Mouse (Mus musculus) cerebellum, adult 8-10 months (tissue): ENCODE results near the gene Aldh1b1.

Source experiments
- DNase-seq: peaks from one replicate; pipeline ENCODE4 v3.0.0; 2022

Gene Aldh1b1

DNA sequence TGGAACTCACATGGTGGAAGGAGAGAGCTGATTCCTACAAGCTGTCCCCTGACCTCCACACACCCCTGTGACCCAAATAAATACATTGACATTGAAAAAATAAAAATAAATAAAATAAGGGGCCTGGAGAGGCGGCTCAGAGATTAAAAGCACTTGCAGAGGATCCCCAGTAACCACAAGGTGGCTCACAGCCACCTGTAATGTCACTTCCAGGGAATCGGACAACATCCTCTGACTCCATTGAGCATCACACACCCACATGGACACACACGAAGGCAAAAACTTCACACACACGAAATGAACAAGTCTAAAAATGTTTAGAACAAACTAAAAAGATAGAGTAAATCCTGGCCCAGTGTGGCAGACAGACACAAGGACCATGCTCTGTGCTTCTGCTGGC is 12.1 kb upstream of the Aldh1b1 start:
- no peak for DNase-seq

DNA sequence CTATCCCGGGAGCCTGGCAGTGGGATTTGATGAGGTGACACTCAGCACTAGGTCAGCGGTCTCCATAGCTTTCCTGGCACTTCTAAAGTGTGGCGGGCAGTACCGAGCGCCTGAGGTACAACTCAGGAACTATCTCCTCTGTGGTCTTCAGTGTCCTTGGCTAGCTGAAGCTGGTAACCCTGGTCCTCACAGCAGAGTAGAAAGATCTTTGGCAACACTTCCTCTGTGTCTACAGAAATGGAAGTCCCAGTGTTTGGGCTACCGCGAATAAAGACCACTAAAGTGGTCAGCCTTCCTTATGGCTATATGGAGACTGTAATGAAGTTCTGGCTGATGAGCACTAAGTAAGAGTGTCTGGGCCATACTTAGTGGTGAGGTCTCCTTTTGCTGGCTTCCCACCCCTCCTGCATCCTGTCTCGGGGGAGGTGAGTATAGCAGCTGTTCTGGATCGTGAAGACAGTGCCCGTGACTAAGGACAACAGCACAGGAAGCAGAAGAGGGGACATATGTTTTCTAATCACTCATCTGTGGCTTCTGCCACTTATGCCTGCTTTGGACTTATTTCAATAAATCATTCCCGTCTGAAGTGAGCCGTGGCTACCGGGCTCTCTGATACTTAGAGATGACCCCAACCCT is 10.3 kb upstream of the Aldh1b1 start:
- no peak for DNase-seq

DNA sequence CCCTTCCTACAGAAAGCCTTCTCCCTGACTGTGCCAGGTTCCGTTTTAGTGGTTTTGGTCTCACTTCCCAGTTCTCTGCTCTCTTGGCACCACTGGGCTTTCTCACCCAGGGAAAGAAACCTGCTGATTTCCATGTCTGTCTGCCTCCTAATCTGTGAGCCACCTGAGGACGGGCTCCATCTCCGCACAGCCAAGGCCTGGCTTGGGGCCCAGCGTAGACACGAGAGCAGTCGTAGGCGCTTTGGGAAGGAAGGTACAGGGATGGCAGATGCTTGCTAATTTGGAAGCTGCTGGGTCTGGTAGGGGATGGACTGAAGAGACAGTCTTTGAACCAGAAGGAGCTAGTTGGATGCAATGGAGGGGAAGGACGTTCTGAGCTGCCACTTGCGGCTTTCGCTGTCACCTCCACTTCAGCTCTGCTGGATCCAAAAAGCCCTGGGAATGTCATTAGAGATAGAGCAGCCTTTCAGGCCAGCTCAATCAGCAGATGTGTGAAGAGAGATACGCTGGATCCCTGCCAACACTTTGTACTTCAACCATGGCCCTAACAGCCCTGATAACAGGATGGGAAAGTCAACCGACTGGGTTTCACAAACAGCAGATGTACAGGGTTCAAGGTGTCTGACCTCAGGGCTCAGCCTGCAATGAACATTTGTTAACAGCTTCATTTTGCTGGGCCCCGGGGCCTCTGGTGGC is 9.4 kb upstream of the Aldh1b1 start:
- peak; percentile 57 for DNase-seq

DNA sequence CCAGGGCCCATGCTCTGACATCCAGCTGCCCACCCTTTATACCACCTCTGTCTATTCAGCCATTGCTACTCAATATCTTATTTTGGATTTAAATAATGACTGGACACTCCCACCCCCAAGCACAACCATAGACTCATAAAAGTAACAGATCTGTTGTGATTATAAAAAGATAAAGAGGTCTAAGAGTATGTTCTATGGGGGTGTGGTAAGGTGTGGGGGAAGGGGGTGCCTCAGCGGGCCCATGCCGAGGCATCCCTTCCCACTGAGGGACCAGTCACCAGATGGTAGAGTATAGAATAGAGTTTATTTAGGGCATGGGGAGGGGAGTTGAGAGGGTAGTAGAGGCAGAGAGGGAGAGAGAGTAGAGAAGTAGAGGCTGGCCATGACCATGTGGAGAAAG is 8.8 kb upstream of the Aldh1b1 start:
- no peak for DNase-seq

DNA sequence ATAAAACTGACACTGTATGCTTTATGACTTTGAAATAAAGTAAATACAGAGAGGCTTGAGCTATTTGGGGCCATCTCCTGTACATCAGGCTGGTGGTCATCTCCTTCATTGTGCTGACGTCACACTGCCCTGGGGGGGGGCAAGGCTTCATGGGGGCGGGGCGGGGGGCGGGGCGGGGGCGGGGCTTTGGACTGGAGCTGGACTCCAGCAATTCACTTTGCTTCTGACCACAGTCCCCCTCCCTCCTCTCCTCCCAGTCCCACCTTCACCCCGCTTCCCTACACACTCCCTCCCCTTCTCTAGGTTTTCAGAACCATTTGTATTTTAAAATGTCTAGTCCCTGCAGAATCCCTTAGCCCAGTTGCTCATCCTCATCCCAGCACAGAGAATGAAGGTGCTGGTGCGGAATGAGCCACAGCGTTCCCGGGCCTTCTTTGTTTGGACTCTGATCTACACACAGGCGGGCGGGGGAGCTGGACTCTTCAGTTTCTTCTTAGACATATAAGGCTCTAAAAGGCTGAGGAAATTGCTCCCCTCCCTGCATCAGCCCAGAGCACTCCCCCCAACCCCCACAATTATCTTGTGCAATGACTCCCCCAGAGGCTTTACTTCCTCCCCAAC is 3.5 kb upstream of the Aldh1b1 start:
- no peak for DNase-seq

DNA sequence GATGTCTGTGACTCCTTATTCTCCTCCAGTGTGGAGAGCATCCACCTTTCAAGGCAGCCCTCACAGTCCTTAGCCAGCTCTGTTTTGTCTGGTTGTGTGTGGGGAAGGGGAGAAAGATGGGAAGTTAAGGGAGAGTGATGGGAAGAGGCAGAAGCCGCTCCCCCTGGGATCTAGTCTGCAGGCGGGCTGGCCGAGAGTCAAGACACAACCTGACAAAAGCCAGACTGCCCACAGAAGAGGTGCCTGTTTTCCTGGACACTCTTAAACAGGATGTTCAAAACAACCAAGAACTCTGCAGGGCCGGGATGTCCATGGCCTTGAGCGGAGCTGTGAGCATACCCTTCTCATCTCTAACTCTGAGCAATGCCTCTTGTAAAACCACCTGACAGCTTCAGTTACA is 2.1 kb upstream of the Aldh1b1 start:
- no peak for DNase-seq

DNA sequence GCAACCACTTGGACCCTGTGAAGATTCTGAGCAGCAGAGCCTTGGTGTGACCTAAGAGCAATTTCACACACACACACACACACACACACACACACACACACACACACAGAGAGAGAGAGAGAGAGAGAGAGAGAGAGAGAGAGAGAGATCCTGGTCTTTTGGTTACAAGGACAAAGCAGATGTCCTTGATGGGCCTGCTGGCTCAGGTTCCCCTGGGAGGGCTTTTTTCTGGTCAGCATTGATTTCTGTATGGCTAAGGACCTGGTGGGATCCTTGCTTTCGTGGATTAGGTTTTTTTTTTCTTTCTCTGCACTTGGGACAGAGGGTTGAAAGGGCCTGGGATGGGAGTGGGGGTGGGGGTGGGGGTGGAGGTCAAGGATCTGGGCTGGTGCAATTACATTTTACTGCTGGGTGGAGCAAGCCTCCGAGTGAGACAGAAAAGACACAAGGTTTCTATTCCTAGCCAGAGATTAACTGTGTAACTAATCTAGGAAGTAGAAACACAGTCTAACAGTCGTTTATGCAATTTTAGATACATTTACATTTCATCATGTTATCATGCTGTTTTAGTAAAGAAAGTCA is 1.2 kb downstream of the Aldh1b1 start:
- DNase-seq, result no peak

DNA sequence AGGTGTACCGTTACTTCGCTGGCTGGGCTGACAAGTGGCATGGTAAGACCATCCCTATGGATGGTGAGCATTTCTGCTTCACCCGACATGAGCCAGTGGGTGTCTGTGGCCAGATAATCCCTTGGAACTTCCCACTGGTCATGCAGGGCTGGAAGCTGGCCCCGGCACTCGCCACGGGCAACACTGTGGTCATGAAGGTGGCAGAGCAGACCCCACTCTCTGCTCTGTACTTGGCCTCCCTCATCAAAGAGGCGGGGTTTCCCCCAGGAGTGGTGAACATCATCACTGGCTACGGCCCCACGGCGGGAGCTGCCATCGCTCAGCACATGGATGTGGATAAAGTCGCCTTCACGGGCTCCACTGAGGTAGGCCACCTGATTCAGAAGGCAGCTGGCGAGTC is 4.1 kb downstream of the Aldh1b1 start:
- no peak for DNase-seq

DNA sequence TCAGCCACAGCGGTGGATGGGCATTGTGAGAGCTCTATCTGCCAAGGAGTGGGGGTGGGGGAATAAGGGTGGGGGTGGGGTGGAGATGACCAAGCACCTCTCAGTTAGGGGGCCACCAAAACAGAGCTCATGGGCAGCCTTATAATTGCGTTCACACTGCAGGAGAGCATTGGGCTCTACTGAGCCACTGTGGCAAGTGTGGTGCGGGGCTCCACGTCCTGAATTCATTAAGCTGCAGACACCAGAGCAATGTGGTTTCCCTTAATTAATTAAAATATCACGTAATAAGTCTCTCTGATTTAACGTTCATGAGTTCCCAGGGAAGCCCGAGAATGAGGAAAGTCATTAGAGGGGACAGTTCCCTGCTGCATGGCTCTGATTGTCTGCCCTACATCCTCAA is 9.2 kb downstream of the Aldh1b1 start:
- DNase-seq, result no peak

DNA sequence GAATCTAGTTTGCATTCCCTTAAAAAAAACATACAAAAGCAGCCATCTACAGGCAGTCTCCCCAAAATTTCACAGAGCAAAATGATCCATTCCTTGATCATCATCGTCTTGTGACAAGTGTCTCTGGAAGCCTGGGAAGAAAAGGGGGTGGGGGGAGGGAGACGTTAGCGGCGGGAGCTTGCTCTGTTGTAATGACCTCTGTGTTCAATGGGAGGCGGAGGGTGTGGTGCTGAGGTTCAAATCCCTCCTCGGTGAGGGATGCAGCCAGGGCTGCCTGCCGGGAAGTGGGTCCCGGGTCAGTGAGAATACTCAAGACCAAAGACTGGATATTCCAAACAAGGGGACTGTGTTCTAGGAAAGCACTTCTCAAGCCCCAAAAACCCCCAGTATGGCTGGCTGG is 12.4 kb downstream of the Aldh1b1 start:
- no peak for DNase-seq

DNA sequence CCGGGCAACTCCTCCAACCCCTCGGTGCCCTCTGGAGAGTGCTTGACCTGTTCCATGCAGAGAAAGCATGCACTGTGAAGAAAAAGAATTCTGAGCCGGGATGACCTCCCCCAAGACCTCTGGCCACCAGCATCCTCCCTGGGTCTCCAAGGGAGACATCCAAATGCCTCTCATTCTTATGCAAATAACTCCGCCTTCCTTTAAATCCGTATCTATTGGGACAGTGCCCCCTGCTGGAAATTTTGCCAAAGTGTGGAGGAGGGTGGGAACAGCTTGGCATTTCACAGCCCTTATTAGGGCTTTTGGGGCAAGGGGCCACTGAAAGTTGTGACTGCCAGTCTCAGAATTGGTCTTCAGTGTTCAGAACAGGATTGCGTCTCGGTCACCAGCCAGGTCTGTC is 16.7 kb downstream of the Aldh1b1 start:
- peak; percentile 32 for DNase-seq

DNA sequence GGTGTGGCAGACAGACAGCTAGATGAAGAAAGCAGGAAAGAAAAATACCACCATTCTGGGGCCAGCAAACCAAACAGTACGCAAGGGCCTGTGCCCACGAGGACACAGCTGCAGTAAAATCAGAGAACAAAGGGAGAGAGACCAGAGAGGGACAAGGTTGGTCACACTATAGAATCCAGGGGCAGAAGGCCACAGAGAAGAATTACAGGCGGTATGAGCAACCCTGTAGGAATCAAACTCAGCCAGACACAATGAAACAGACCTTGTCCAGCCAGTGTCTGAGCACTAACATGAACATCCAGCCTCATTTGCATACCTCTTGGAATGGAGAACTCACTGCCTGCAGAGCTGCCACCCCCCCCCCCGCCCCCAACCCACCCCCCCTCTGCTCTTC is 20.0 kb downstream of the Aldh1b1 start:
- no peak for DNase-seq

DNA sequence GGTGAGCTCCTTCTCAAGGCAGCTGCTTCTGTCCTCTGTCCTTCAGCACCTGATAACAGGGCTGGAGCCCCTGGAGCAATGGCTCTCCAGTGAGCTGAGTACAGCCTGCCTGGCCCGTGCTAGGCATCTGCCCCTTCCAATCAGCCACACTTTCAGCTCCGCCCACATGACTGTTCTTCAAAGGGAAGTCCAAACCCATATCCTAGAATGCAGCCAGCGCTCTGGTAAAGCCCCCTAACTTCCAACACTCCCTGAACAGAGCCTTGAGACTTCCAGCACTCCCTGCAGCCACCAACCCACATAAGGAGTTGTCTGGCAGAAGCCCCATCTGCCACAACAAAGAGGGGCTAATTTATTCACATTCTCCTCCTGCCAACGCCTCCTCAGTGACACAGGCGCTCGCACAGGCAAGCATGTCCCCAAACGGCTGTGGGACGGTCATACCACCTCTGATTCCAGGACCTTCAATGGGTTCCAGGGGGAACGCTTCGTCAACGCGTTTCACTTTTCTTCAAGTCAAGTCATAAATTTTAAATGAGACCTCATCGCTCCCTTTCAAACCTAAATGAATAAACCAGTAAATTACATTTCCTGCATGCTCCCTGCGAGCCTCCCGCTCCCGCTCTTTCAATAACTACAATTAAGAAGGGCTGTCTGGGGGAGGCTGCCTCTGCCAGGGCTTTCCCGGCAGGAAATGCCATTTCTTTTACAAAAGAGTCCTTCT is 20.5 kb downstream of the Aldh1b1 start:
- DNase-seq, result no peak

DNA sequence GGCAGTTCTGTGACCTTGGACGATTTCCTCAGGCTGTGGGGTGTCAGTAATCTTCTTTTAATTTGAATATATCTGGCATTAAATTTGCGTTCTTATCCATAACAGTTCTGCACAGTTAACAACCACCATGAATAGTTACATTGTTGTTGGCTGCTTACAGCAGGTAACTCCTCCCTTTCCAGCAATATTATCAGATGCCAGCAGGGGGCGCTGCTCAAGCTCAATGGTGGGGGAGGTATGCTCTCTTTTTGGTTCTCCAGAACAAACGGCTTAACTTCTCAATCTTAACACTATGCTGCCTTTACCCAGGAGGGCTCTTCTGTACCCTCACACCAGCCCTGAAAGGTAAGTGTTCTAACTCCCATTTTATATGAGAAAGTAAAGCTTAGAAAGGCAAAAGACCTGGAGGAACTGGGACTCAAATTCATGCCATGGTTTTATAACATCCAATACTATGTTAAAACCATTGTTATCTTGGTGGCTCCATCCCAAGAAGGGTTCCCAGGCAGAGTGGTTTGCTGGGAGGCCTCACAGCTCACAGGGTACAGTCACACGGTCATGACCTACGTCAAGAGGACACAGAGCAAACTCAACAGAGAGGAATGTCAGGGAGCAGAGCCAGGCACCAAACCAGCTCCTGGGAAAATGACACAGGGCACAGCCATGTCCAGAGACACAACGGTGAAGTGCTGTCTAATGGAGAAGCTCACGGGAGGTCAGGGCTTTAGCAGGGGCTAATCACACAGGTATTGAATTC is 21.4 kb downstream of the Aldh1b1 start:
- peak; percentile 23 for DNase-seq

DNA sequence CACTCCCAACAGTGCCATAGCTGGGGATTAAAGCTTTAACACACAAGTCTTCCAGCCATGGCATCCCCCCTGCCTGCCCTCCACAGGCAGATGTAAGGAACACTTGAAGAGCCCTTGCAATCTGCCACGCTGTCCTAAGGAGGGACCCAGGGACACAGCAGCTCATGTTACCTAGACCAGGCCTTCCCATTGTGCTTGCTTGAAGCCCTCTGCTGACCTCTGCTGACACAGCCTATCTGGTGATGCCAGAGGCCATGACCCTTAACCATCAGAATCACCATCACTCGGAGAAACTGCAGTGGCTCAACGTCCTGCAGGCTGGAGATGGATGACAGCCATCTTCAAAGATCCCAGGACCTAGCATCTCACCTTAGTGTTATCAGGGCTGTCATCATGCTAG is 23.2 kb downstream of the Aldh1b1 start:
- DNase-seq, result no peak

DNA sequence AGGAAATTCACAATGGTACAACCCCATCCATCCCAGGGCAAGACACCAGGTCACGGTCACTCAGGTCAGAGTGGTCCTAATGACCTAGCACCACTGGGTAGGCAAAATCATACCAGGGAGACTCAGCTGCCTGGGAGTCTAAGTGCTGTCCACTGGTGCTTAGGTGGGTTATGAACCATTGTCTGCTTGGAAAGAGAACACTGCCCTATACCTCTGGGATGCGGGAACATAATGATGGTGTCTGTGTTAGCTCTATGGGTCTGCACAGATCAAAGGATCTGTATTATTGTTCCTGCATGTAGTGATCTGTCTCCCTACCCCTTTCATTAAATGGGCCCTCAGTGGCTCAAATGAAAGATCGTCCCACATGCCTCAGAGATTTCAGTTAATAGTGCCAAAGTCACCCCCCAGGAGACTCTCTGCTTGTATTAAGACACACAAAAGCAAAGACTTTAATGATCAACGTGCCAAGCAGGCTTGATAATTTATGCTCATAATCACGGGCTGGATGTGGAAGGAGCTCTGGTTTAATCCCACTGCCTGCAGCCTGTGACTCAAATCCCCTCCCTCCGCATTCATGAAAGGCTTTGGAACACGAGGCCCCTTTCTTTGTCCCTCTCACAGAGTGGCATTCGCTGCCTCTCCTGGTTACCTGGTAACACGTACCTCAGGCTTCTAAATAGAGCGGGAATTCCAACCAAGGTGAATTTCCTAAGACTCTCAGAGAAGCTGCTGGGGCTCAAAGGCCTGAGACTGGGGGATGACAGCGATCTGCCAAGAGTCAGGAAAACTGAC is 24.2 kb downstream of the Aldh1b1 start:
- no peak for DNase-seq

DNA sequence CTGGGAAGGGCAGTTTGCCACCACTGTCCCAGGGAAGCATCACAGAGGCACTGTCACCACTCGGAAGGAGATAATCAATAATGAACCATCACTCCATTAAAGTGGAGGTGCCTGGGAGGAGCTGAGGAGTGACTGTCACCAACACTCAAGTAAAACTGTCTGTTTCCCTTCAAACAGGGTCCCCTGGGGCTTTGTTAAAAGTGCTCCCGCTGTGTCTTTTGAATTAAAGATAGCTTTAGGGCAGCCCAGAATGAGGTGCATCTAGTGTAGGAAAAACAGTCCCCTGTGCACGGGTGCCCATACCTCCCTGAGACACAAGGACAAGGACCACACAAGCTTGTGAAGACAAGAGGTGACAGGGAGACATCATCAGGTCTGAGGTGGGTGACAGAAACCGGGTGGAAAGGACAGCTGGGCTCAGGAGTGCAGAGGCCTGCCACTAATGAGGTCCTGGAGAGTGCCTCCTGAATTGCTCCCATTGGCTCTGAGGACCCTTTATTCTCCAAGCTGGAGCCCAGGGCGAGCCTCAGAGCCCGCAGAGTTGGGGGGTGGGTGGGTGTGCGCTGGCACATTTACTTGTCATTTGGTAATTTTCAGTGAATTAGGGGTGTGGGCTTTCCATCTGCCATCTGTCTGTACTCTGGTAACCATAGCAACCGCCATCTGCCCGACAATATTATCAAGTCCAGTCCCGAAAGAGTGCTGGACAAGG is 25.4 kb downstream of the Aldh1b1 start:
- no peak for DNase-seq

DNA sequence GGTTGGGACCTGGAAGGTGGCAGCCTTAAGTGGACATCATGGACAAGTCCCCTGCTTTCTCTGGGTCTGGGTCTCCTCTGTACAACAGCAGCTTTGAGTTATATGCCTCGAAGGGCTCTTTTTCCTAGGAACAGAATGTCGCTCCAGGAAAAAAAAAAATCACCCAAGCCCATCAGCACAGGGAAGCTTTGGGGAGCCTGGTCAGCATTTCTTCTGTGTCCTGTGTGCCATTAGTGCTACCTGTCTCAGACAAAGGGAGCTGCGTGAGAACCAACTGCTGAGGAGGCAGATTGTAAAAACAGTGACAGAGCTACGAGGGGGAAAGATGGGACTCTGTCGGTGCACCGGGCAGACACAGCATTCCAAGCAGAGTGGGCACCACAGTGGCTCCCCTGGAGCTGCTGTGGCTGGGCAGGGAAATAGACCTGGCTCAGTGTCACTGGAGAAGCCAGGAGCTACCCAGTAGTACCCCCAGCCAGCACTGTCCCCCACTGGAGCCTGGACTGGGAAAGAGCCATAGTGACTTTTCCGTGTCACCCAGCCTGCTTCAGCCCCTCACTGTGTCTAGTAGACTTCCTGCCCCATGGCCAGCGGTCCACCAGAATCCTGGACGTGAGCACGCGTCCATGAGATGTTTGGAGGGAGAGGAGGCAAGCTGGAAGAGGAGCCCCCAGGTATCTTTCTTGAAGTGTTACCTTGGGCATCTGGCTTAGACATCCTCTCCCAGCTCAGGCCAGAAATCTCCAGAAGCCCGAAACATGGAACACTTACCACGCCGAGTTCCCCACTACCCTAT is 26.1 kb downstream of the Aldh1b1 start:
- no peak for DNase-seq

DNA sequence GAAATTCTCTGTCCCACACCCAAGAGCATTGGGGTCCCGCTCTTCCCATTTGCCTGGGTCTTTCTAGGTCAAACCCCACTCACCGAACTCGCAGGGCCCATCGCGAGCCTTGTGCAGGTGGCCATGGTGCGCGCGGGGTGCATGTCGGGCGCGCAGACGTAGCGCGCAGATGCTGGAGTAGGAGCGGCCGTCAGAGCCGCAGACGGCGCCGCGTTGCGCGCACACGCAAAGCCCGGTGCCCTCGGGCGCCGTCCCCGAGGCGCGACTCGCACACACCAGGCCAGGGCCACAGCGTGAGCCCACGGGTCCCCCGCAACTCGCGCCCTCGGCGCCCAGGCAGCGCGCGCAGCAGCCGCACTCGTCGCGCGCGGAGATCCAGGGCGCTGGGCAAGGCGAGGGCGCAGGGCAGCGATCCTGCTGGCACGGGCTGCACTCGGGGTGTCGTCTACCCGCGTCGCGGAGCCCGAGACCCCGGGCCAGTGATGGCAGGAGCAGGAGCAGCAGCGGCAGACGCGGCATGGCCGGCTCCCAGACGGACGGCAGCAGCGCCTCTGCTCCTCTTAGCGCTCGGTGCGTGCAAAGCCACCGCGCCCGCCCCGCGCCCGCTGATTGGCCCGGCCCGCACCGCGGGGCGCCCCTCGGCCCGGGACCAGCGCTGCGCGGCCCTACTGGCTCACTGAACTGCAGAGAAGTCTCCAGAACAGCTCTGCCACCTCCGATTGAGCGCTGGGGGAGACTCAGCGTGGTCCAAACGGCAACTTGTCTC is 27.6 kb downstream of the Aldh1b1 start, which contains the start of gene Igfbpl1:
Gene Igfbpl1, minus strand, starts transcription at position 649 of the 766 bp plus-strand sequence.
- no peak for DNase-seq
